Mouse (Mus musculus): Measurements from ENCODE around the gene Mcrip2.

GRCm38 (mm10) chr17:25843636-25844395 is 24.7 kb downstream of the Mcrip2 start:
- TF ChIP-seq CTCF (IDR thresholded peaks at IDR 0.05; ENCODE audit: control insufficient read depth, insufficient read depth, low read length) (no peak), POLR2A (IDR thresholded peaks at IDR 0.05; ENCODE audit: borderline replicate concordance, control insufficient read depth, low read depth, low read length) (no peak)
